Mouse (Mus musculus): ENCODE data around the gene Sms.

DNA sequence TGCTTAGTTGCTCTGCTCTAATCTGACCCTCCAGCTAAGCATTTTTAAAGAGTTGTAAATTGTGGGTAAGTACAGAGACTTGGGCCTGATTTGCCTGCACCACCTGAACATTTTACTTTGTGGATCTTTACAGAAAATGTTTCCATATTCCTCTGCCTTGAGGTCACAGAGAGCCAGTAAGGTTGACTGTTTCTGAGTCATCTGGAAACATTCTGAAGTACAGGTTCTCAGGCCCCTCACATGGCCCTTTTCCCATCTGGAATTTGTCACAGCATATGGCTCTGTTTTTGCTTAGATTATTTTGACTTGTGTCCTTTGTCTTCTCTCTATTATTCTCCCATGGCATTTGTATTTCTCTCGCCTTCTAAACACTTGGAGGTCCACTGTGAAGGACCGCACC is 10.2 kb downstream of the Sms start:
- TF ChIP-seq CTCF (IDR thresholded peaks at IDR 0.05; ENCODE audit: low read depth, low read length) (no peak), POLR2A (IDR thresholded peaks at IDR 0.05; ENCODE audit: borderline replicate concordance, low read depth, low read length) (no peak)

Measured in bone marrow macrophage, adult 2 months (primary cell).